Mouse (Mus musculus): ENCODE measurements around the gene Tlk1. TPM values are rescaled to one million over a fixed set of nuclear protein-coding genes. Genes with fewer than 3 reads are reported as not detected.

Tlk1 gene
- polyA plus RNA-seq, 1 experiment from 2014 or later, result 16.5 TPM

DNA sequence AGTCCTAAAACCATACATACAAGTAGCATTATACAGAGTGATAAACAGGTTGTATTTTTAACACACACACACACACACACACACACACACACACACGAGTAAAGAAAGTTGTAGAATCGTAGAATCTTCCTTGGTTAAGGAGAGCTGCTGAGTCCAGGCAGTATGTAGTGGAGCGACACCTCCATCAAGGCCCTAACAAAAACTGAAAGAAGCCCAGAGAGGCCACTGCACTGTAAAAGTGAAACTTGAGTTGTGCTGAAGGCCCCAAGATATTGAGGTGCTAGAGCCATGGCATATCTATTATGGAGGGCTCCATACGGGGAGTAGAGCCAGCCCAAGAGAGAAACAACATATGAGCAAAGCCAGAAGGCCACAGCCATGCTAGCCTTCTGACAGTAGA is 32.3 kb downstream of the Tlk1 start:
- Histone ChIP-seq H3K4me3 (ENCODE audit: low read depth, low read length) (no peak overlapping the region), H3K9ac (ENCODE audit: low read depth, low read length) (no peak overlapping the region), H3K4me1 (ENCODE audit: control insufficient read depth, low read depth, low read length) (peaks cover 2% of the 10 kb centered on the region; the same call in 1 of the 2 replicates), H3K27me3 (ENCODE audit: control insufficient read depth, insufficient read depth, low read depth, low read length) (no peaks in the 10 kb centered on the region), H3K9me3 (replicated peaks; ENCODE audit: control insufficient read depth, low read length) (no peaks in the 10 kb centered on the region), H3K27ac (ENCODE audit: low read length) (no peak overlapping the region), H3K36me3 (ENCODE audit: control insufficient read depth, insufficient read depth) (peaks cover 6% of the 10 kb centered on the region; the same call in 1 of the 2 replicates), H3K4me2 (ENCODE audit: low read depth, low read length) (no peak overlapping the region)
- 83% methylated on average over 4 of the region's 4 CpGs for WGBS (ENCODE audit: insufficient replicate concordance)
- no peak for ATAC-seq (ENCODE audit: low read depth)

GRCm38 (mm10) chr2:70790246-70790645 is 35.3 kb downstream of the Tlk1 start:
- Histone ChIP-seq H3K9ac (ENCODE audit: low read depth, low read length) (no peak overlapping the region), H3K4me1 (ENCODE audit: control insufficient read depth, low read depth, low read length) (no peaks in the 10 kb centered on the region; the same call in 1 of the 2 replicates), H3K36me3 (ENCODE audit: control insufficient read depth, insufficient read depth) (peaks cover 6% of the 10 kb centered on the region; the same call in 1 of the 2 replicates), H3K9me3 (replicated peaks; ENCODE audit: control insufficient read depth, low read length) (no peaks in the 10 kb centered on the region), H3K27ac (ENCODE audit: low read length) (no peak overlapping the region), H3K4me3 (ENCODE audit: low read depth, low read length) (no peak overlapping the region), H3K4me2 (ENCODE audit: low read depth, low read length) (no peak overlapping the region), H3K27me3 (ENCODE audit: control insufficient read depth, insufficient read depth, low read depth, low read length) (no peaks in the 10 kb centered on the region)
- WGBS (ENCODE audit: insufficient replicate concordance), result 84% methylated on average over 2 of the region's 2 CpGs
- no peak for ATAC-seq (ENCODE audit: low read depth)

DNA sequence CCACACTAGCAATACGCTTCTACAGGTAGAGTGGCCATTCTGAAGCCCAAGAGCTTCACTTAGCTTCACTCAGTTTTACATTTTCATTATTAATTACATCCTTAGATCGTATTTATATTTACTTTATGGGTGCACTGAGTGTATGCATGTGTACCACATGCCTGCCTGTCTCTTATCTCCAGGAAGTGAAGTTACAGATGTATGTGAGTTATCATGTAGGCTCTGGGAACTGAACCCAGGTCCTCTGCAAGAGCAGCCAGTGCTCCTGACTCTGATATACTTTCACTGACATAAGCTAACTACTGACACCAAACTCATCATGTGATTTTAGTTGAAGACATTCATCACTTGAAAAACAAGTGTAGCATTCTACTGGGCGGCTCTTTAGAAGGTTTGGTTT is 36.2 kb downstream of the Tlk1 start:
- H3K36me3 ChIP-seq (ENCODE audit: control insufficient read depth, insufficient read depth), result no peaks in the 10 kb centered on the region
- no peak overlapping the region for H3K9ac ChIP-seq (ENCODE audit: low read depth, low read length)
- H3K27me3 ChIP-seq (ENCODE audit: control insufficient read depth, insufficient read depth, low read depth, low read length), result no peaks in the 10 kb centered on the region
- H3K4me2 ChIP-seq (ENCODE audit: low read depth, low read length), result no peak overlapping the region
- H3K4me3 ChIP-seq (ENCODE audit: low read depth, low read length), result no peak overlapping the region
- ATAC-seq (ENCODE audit: low read depth), result no peak
- no peaks in the 10 kb centered on the region; the same call in 1 of the 2 replicates for H3K4me1 ChIP-seq (ENCODE audit: control insufficient read depth, low read depth, low read length)
- no peaks in the 10 kb centered on the region for H3K9me3 ChIP-seq (replicated peaks; ENCODE audit: control insufficient read depth, low read length)
- 75% methylated on average over 3 of the region's 3 CpGs for WGBS (ENCODE audit: insufficient replicate concordance)
- no peak overlapping the region for H3K27ac ChIP-seq (ENCODE audit: low read length)

- ATAC-seq (ENCODE audit: low read depth), result no peak
- Histone ChIP-seq H3K27me3 (ENCODE audit: control insufficient read depth, insufficient read depth, low read depth, low read length) (no peaks in the 10 kb centered on the region), H3K4me2 (ENCODE audit: low read depth, low read length) (no peak overlapping the region), H3K4me1 (ENCODE audit: control insufficient read depth, low read depth, low read length) (no peaks in the 10 kb centered on the region; the same call in 1 of the 2 replicates), H3K9me3 (replicated peaks; ENCODE audit: control insufficient read depth, low read length) (no peaks in the 10 kb centered on the region), H3K9ac (ENCODE audit: low read depth, low read length) (no peak overlapping the region), H3K4me3 (ENCODE audit: low read depth, low read length) (no peak overlapping the region), H3K36me3 (ENCODE audit: control insufficient read depth, insufficient read depth) (peaks cover 5% of the 10 kb centered on the region), H3K27ac (ENCODE audit: low read length) (no peak overlapping the region)
- WGBS (ENCODE audit: insufficient replicate concordance), result 85% methylated on average over 4 of the region's 4 CpGs
These were observed 41.1 kb downstream of the Tlk1 start for GRCm38 (mm10) chr2:70784447-70784846.

DNA sequence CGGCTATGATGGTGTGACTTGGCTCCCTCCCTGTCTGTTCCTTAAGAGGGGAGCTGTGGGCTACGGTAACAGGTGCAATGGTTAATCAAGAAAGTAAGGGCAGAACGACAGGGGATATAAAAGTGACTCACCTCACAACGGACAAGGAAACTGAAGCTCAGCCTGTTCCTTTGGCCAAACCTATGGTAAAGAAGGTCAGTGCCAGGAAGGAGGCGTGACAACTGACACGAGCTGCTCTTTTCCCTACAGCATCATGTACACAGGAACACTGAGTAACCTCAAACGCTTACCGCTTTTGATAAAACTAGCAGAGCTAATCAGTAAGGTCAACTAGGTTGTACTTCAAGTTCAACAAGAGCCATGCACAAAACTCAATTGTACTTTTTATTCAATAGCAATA is 42.0 kb downstream of the Tlk1 start:
- Histone ChIP-seq H3K4me1 (ENCODE audit: control insufficient read depth, low read depth, low read length) (no peaks in the 10 kb centered on the region; the same call in 1 of the 2 replicates), H3K9ac (ENCODE audit: low read depth, low read length) (no peak overlapping the region), H3K36me3 (ENCODE audit: control insufficient read depth, insufficient read depth) (peaks cover 5% of the 10 kb centered on the region), H3K27ac (ENCODE audit: low read length) (no peak overlapping the region), H3K4me3 (ENCODE audit: low read depth, low read length) (no peak overlapping the region), H3K9me3 (replicated peaks; ENCODE audit: control insufficient read depth, low read length) (no peaks in the 10 kb centered on the region), H3K4me2 (ENCODE audit: low read depth, low read length) (no peak overlapping the region), H3K27me3 (ENCODE audit: control insufficient read depth, insufficient read depth, low read depth, low read length) (no peaks in the 10 kb centered on the region)
- no peak for ATAC-seq (ENCODE audit: low read depth)
- 74% methylated on average over 8 of the region's 8 CpGs for WGBS (ENCODE audit: insufficient replicate concordance)

DNA sequence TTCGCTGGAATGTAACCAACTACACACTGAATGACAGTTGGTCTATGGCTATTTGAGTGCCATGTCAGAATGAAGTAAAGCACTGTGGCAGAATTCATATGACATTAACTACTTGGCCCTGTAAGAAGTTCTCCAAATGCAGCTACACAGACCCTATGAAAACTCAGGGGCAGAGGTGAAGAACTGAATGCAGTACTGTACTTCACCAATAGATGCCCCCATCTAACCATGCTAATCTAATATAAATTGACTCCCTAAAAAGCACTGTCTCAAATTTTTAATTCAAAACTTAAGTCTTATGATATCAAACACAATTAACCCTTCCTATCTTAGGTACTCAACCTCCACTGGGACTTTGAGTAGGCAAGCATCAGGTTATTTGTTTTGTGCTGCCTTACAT is 45.9 kb downstream of the Tlk1 start:
- Histone ChIP-seq H3K4me1 (ENCODE audit: control insufficient read depth, low read depth, low read length) (no peaks in the 10 kb centered on the region; the same call in 1 of the 2 replicates), H3K9ac (ENCODE audit: low read depth, low read length) (no peak overlapping the region), H3K27me3 (ENCODE audit: control insufficient read depth, insufficient read depth, low read depth, low read length) (no peaks in the 10 kb centered on the region), H3K27ac (ENCODE audit: low read length) (no peak overlapping the region), H3K4me3 (ENCODE audit: low read depth, low read length) (no peak overlapping the region), H3K4me2 (ENCODE audit: low read depth, low read length) (no peak overlapping the region), H3K36me3 (ENCODE audit: control insufficient read depth, insufficient read depth) (peaks cover 10% of the 10 kb centered on the region), H3K9me3 (replicated peaks; ENCODE audit: control insufficient read depth, low read length) (no peaks in the 10 kb centered on the region)
- ATAC-seq (ENCODE audit: low read depth), result no peak
- WGBS (ENCODE audit: insufficient replicate concordance), result 95% methylated on average over 1 of the region's 1 CpGs

GRCm38 (mm10) chr2:70776744-70777143 is 48.8 kb downstream of the Tlk1 start:
- Histone ChIP-seq H3K4me3 (ENCODE audit: low read depth, low read length) (no peak overlapping the region), H3K27me3 (ENCODE audit: control insufficient read depth, insufficient read depth, low read depth, low read length) (no peaks in the 10 kb centered on the region), H3K27ac (ENCODE audit: low read length) (no peak overlapping the region), H3K9ac (ENCODE audit: low read depth, low read length) (no peak overlapping the region), H3K4me2 (ENCODE audit: low read depth, low read length) (no peak overlapping the region), H3K9me3 (replicated peaks; ENCODE audit: control insufficient read depth, low read length) (no peaks in the 10 kb centered on the region), H3K36me3 (ENCODE audit: control insufficient read depth, insufficient read depth) (peaks cover 7% of the 10 kb centered on the region), H3K4me1 (ENCODE audit: control insufficient read depth, low read depth, low read length) (no peaks in the 10 kb centered on the region; the same call in 1 of the 2 replicates)
- WGBS (ENCODE audit: insufficient replicate concordance), result 63% methylated on average over 2 of the region's 2 CpGs
- ATAC-seq (ENCODE audit: low read depth), result no peak

DNA sequence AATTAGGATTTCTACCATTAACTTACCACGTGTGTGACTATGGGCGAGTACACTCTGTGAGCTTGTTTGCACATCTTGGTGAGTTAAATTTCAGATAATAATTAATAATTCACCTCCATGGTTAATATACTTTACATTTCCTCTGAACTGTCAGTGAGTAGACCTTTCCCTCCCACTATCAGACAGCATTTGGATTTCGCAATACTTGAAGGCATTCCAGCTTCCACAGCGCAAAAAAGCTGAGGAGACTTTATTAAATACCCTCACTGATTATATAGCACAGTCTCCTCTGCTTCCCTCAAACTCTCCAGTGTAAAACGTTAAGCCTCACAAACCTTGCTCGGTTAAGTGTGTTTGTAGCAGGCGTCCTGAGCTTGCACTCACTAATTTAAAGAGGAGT is 60.8 kb downstream of the Tlk1 start:
- Histone ChIP-seq H3K4me3 (ENCODE audit: low read depth, low read length) (no peak overlapping the region), H3K36me3 (ENCODE audit: control insufficient read depth, insufficient read depth) (no peaks in the 10 kb centered on the region), H3K9me3 (replicated peaks; ENCODE audit: control insufficient read depth, low read length) (no peaks in the 10 kb centered on the region), H3K4me1 (ENCODE audit: control insufficient read depth, low read depth, low read length) (peaks cover 3% of the 10 kb centered on the region), H3K4me2 (ENCODE audit: low read depth, low read length) (no peak overlapping the region), H3K27me3 (ENCODE audit: control insufficient read depth, insufficient read depth, low read depth, low read length) (no peaks in the 10 kb centered on the region), H3K9ac (ENCODE audit: low read depth, low read length) (no peak overlapping the region), H3K27ac (ENCODE audit: low read length) (no peak overlapping the region)
- no peak for ATAC-seq (ENCODE audit: low read depth)
- WGBS (ENCODE audit: insufficient replicate concordance), result 78% methylated on average over 7 of the region's 7 CpGs

DNA sequence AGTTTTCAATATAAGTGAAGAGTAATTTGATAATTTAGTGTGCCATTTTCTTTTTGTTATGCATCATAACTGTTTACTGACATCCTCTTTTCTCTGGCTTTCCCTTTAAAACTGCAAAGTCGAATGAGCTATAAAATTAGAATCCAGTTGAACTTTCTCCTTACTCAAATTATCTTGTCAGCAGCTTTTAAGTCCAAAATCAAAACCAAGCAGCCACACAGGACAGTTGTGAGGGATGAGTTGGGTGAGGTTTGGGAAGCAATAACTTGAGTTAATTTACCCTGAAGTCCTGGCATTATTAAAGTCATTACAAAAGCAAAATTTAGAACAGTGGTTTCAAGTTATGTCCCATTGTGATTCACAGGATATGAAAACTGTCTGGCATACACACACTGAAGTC is 62.8 kb downstream of the Tlk1 start:
- no peak for ATAC-seq (ENCODE audit: low read depth)
- no peaks in the 10 kb centered on the region for H3K36me3 ChIP-seq (ENCODE audit: control insufficient read depth, insufficient read depth)
- H3K9ac ChIP-seq (ENCODE audit: low read depth, low read length), result no peak overlapping the region
- no peaks in the 10 kb centered on the region for H3K9me3 ChIP-seq (replicated peaks; ENCODE audit: control insufficient read depth, low read length)
- 65% methylated on average over 1 of the region's 1 CpGs for WGBS (ENCODE audit: insufficient replicate concordance)
- H3K4me1 ChIP-seq (ENCODE audit: control insufficient read depth, low read depth, low read length), result peaks cover 3% of the 10 kb centered on the region
- no peak overlapping the region for H3K27ac ChIP-seq (ENCODE audit: low read length)
- H3K4me2 ChIP-seq (ENCODE audit: low read depth, low read length), result no peak overlapping the region
- H3K27me3 ChIP-seq (ENCODE audit: control insufficient read depth, insufficient read depth, low read depth, low read length), result no peaks in the 10 kb centered on the region
- no peak overlapping the region for H3K4me3 ChIP-seq (ENCODE audit: low read depth, low read length)
